Mouse (Mus musculus) erythroblast, embryonic 14.5 days (primary cell): ENCODE results near the gene Slc7a1.

Experiments used
- GATA1 ChIP-seq: IDR thresholded peaks from 2 replicates; pipeline ENCODE4 v1.6.1; 2012; ENCODE audit warnings: low read length, inconsistent platforms, mixed read lengths
- TAL1 ChIP-seq: IDR thresholded peaks from 3 replicates; pipeline ENCODE4 v1.6.1; 2012; ENCODE audit warnings: low read length, inconsistent platforms, mixed read lengths

DNA sequence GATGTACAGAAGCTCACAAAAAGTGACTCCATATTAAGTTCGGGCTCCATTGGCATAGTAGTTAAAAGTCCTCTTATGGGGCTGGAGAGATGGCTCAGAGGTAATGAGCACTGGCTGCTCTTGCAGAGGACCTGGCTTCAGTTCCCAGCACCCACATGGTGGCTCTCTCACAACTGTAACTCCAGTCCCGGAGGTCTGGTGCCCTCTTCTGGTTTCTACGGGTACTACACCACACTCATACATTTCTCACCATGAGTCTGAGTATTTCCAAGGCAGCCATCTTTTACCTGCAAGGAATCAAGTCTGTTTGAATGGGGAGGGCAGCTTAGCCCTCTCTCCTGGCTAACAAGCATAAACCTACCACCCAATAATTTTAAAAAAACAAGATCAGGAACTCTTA is 30.5 kb downstream of the Slc7a1 start:
- no peak for TF ChIP-seq TAL1
- no peak for TF ChIP-seq GATA1
